Mouse (Mus musculus): Measurements from ENCODE around the gene Slc38a1. TPM values are rescaled to one million over a fixed set of nuclear protein-coding genes. Genes with fewer than 3 reads are reported as not detected.

The Slc38a1 gene
- total RNA-seq, 2 experiments from 2014 or later, result 5.9 to 13.3 TPM

DNA sequence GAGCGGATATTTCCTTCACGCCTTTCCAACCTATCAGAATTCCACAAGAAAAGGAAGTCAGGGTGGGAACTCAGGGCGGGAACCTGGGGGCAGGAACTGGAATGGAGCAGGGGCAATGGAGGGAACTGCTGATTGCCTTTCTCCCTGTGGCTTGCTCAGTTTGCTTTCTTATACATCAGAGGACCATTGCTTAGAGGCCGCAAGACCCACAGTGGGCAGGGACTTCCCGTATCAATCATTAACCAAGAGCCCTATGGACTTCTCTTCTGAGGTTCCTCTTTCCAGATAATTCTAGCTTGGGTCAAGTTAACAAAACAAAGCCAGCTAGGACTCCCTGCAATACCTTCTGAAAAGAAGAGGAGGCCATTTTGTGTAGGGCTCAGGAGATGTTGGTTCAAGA is 80.2 kb downstream of the Slc38a1 start:
- DNase-seq, result no peak

DNA sequence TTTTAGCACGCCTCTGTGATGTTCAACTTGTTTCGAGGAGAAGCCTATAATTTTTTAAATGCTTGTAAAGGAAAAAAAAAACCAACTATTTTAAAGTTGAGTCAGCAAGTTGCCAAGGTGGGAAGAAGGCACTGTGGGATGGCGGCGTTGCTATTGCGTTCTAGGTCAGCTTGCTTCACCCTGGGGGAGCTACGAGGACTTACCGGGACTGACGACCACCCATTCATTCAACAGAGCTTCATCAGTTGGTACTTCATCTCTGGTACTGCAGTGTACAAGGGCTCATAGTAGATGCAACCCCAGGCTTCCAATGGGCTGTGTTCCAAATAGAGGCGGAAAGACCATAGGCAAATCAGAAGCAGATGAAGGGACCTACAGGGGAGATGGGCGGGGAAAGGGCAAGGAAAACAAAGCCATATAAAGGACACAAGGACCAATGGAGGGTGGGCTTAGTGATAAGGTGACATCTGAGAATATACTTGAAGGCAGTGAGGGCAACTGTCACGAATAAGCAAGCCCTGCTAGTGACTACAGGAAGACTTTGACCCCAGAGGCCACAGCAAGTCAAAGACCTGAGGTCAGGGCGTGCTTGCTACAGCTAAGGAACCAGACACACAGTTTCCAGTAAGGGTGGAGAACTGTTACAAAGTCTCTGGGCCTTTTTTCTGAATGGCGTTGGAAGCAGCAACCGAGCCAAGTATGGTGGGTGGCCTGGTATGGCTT is 82.0 kb downstream of the Slc38a1 start:
- no peak for DNase-seq

- peak; percentile 78 for DNase-seq
Observed at GRCm38 (mm10) chr15:96551569-96552380, 90.9 kb downstream of the Slc38a1 start.

DNA sequence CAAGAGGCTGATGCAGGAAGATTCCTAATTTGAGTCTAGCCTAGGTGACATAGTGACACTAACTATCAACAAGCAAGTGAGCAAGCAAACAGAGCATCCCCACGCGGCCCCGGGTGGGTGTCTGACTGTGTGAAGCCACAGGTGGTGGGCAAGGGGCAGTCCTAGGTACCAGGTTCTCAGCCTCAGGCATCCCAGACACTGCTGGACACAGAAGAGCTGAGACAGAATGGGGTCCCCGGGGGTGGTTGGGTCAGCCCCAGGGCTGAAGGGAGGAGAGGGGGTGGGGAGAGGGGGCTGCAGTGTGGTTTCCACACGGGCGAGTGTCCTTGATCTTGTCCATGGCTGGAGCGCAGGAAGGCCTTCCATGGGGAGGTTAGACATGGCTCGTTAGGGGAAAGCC is 91.6 kb downstream of the Slc38a1 start:
- DNase-seq, result no peak

- DNase-seq, result no peak
Observed at GRCm38 (mm10) chr15:96548363-96548762, 94.3 kb downstream of the Slc38a1 start.

DNA sequence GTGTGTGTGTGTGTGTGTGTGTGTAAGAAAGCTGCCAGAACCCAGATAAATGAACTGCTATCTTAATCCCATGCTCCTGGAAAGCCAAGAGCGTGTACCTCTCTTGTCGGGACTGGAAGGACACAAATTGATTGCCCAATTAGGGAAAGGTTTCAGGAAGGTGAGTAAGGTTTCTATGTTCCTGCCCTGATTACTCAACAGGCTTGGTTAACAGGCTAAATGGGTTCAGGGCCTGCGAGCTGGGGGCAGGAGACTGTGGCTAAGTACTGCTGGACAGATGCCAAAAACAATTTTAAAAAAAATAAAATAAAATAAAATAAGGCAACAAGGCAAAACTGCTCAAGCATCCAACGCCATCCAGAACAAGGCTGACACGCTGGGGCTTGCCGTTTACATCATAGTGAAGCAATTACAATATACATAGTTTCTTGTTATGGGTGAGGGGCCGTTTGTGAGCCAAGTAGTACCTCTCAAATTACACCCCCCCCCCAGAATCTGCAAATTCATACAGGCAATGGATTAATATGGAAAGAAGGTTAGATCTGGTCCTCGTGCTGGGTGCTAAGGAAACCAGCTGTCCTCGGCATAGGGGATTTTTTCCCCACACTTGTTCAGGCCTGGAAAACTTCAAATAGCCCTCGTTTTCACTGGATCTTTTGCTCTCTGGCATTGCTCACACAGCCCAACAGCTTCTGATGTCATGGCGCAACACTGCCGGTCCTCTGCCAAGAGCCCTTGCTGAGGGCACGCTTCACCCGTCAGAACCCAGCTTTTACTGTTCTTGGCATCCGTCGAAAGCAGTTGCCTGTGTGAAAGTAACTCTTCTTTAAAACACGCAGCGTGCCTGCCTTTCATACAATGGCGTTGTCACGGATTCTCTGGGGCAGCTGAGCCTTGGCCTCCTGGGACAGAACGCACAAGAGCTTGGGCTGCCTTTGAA is 95.2 kb downstream of the Slc38a1 start:
- peak; percentile 16 to 49 for DNase-seq

DNA sequence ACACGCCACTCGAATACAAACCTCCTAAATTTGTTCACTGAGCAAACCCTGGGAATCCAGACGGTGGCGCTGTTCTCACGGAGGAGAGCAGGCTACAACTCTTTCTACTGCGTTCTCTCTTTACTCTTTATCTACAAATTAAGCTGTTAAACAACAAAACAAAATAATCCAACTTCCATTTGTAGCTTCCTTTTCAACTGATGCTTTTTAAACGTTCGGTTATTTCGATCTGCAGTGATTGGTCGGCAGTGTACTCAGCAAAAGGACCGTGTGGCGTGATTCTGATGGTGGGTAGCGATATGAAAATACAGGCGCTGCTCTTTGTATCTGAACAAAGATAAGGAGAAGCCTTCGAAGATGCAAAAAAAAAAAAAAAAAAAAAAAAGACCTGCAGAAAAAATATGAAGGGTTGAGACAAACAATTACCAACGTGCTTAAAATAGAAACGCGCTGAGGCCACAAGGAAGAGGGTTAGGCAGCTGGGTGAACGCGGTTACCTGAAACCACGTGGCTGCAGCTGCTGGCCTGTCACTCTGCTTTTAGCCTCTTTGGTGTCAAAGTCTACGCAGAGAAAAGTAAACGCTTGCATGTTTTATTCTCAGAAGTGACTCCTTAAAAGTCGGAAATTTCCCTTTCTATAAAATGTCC is 99.4 kb downstream of the Slc38a1 start:
- DNase-seq, result peak; percentile 38 to 79

- DNase-seq, result no peak
Observed at GRCm38 (mm10) chr15:96542135-96542534, 100.6 kb downstream of the Slc38a1 start.

GRCm38 (mm10) chr15:96537272-96537671 is 105.4 kb downstream of the Slc38a1 start:
- no peak for DNase-seq

GRCm38 (mm10) chr15:96536412-96536811 is 106.3 kb downstream of the Slc38a1 start:
- DNase-seq, result no peak

- DNase-seq, result no peak
Observed at GRCm38 (mm10) chr15:96527686-96528085, 115.0 kb downstream of the Slc38a1 start.

DNA sequence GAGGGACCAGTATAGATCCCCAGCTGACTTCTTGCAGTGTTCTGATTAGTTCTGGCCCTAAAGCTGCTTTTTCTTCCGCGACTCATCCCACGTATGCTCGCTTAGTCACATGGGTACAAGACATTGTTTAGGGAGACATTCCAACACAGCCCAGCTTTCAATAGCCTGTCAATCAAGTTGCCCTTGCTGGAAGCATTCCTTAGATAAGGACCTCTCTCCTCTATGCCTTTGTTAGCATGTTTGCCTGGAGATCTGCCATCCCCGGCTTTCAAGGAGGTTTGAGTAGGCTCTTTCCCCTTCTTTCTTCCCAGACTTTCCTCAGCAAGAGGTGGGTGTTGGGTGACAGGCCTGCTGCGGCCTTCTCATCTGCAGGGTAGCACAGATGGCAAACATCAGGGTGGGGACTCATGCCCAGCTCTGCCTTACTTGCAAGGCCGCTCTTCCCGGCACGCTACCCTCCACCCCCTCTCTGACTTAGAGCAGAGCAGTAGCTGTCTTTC is 118.4 kb downstream of the Slc38a1 start:
- DNase-seq, result peak; percentile 35 to 37

Other genes with a start within 250 kb of the Slc38a1 start
- 10 to 100 TPM; 43.9 to 49.4 TPM for gene Scaf11, start 182.1 kb downstream of the Slc38a1 start, total RNA-seq (2021)
- 100 to 1,000 TPM; 194 to 206 TPM for gene Slc38a2, start 56.8 kb upstream of the Slc38a1 start, total RNA-seq (2021)

Data from heart, adult 18-20 months (tissue).